10 mouse cellular contexts compared by ENCODE assay signal in genomic region chr16:95759988-95760391, GRCm38 (mm10). TPM values are rescaled to one million over a fixed set of nuclear protein-coding genes. Genes with fewer than 3 reads are reported as not detected.
DNase-seq lines count a peak whose midpoint lies in the region; ATAC-seq and TF ChIP-seq lines count a peak whose summit lies in the region.
"Had no signal": no experiment of that assay in that cellular context is flagged by ENCODE, and none has a peak within 500 bp of the region (broad histone marks: within the 10 kb centered on the region; RNA-seq: fewer than 3 reads in every experiment).

No protein-coding gene starts in this region.

- 66% methylated on average over 6 of the region's 6 CpGs for WGBS in forebrain, postnatal 0 days
- WGBS in forebrain, embryonic 12.5 days: 77% methylated on average over 6 of the region's 6 CpGs
- WGBS in liver, embryonic 11.5 days: 66% methylated on average over 6 of the region's 6 CpGs
- WGBS in lung, adult 2 months: 69% methylated on average over 6 of the region's 6 CpGs
- 79% methylated on average over 6 of the region's 6 CpGs for WGBS in forebrain, embryonic 10.5 days

- H3K36me3 ChIP-seq in forebrain, postnatal 0 days (ENCODE audit: insufficient read depth): no peaks in the 10 kb centered on the region
- no peaks in the 10 kb centered on the region for H3K36me3 ChIP-seq in forebrain, embryonic 12.5 days (replicated peaks)
- no peaks in the 10 kb centered on the region for H3K36me3 ChIP-seq in liver, embryonic 11.5 days (ENCODE audit: control insufficient read depth, insufficient read depth, low read length)
- no peaks in the 10 kb centered on the region for H3K36me3 ChIP-seq in forebrain, embryonic 10.5 days (replicated peaks)
- H3K36me3 ChIP-seq: limb, embryonic 13.5 days had no signal

- H3K4me3 ChIP-seq in forebrain, postnatal 0 days (ENCODE audit: low read depth, low read length): no peak overlapping the region
- no peak overlapping the region for H3K4me3 ChIP-seq in forebrain, embryonic 12.5 days (replicated peaks)
- no peak overlapping the region for H3K4me3 ChIP-seq in liver, embryonic 11.5 days (ENCODE audit: low read depth, low read length)
- no peak overlapping the region for H3K4me3 ChIP-seq in lung, adult 2 months (replicated peaks; ENCODE audit: extremely low read depth, low read depth, low read length)
- no peak overlapping the region for H3K4me3 ChIP-seq in forebrain, embryonic 10.5 days
- H3K4me3 ChIP-seq: limb, embryonic 13.5 days had no signal

- no peaks in the 10 kb centered on the region for H3K4me1 ChIP-seq in forebrain, postnatal 0 days (ENCODE audit: insufficient read depth)
- no peaks in the 10 kb centered on the region for H3K4me1 ChIP-seq in forebrain, embryonic 12.5 days
- H3K4me1 ChIP-seq in liver, embryonic 11.5 days (replicated peaks; ENCODE audit: control insufficient read depth, insufficient read depth, low read length): no peaks in the 10 kb centered on the region
- H3K4me1 ChIP-seq in lung, adult 2 months (ENCODE audit: control insufficient read depth, insufficient read depth, low read length): no peaks in the 10 kb centered on the region
- peaks cover 6% of the 10 kb centered on the region; the same call in 1 of the 2 replicates for H3K4me1 ChIP-seq in forebrain, embryonic 10.5 days

- H3K9me3 ChIP-seq in forebrain, postnatal 0 days (ENCODE audit: low read length): no peaks in the 10 kb centered on the region
- no peaks in the 10 kb centered on the region for H3K9me3 ChIP-seq in forebrain, embryonic 12.5 days
- H3K9me3 ChIP-seq in liver, embryonic 11.5 days (ENCODE audit: control insufficient read depth, low read length): no peaks in the 10 kb centered on the region
- H3K9me3 ChIP-seq in forebrain, embryonic 10.5 days: no peaks in the 10 kb centered on the region
- H3K9me3 ChIP-seq: limb, embryonic 13.5 days had no signal

- no peak for TF ChIP-seq POLR2A in lung, adult 2 months (IDR thresholded peaks at IDR 0.05; ENCODE audit: borderline replicate concordance, extremely low read depth, low read depth, low read length)

- H3K4me2 ChIP-seq in forebrain, postnatal 0 days (ENCODE audit: low read depth): no peak overlapping the region
- no peak overlapping the region for H3K4me2 ChIP-seq in forebrain, embryonic 12.5 days
- no peak overlapping the region for H3K4me2 ChIP-seq in liver, embryonic 11.5 days
- H3K4me2 ChIP-seq: limb, embryonic 13.5 days had no signal

- H3K27me3 ChIP-seq in forebrain, postnatal 0 days (ENCODE audit: insufficient read depth, low read length): no peaks in the 10 kb centered on the region
- no peaks in the 10 kb centered on the region for H3K27me3 ChIP-seq in forebrain, embryonic 12.5 days
- H3K27me3 ChIP-seq in liver, embryonic 11.5 days (replicated peaks; ENCODE audit: control insufficient read depth, insufficient read depth, low read length): no peaks in the 10 kb centered on the region
- H3K27me3 ChIP-seq in forebrain, embryonic 10.5 days (ENCODE audit: poor library complexity, severe bottlenecking): no peaks in the 10 kb centered on the region
- H3K27me3 ChIP-seq: limb, embryonic 13.5 days had no signal

- no peak for DNase-seq in forebrain, postnatal 0 days
- DNase-seq in cerebellum, adult 9-10 months: peak; percentile 91
- DNase-seq in gonadal fat pad, adult 2 months (ENCODE audit: low read depth): peak; percentile 94
- DNase-seq in heart, postnatal 4 days: peak; percentile 74
- DNase-seq in liver, embryonic 11.5 days (ENCODE audit: low spot score): no peak
- DNase-seq in lung, adult 2 months: no peak
- DNase-seq in forebrain, embryonic 10.5 days (ENCODE audit: extremely low spot score, low spot score): no peak

- peak; percentile 43 for ATAC-seq in forebrain, postnatal 0 days
- no peak for ATAC-seq in forebrain, embryonic 12.5 days (ENCODE audit: low FRiP score)
- ATAC-seq in liver, embryonic 11.5 days (replicated peaks; ENCODE audit: low FRiP score): no peak
- ATAC-seq: hindbrain, postnatal 0 days had no signal

- TF ChIP-seq CTCF in forebrain, postnatal 0 days (IDR thresholded peaks at IDR 0.05; ENCODE audit: low read depth): no peak
- TF ChIP-seq CTCF in lung, adult 2 months (IDR thresholded peaks at IDR 0.05; ENCODE audit: insufficient read depth, low read length): no peak

- no peak overlapping the region for H3K27ac ChIP-seq in forebrain, postnatal 0 days (ENCODE audit: low read depth, low read length)
- no peak overlapping the region for H3K27ac ChIP-seq in forebrain, embryonic 12.5 days
- H3K27ac ChIP-seq in liver, embryonic 11.5 days (ENCODE audit: low read depth, low read length): no peak overlapping the region
- H3K27ac ChIP-seq in forebrain, embryonic 10.5 days: no peak overlapping the region
- H3K27ac ChIP-seq: hindbrain, postnatal 0 days; limb, embryonic 13.5 days had no signal

- no peak overlapping the region for H3K9ac ChIP-seq in forebrain, postnatal 0 days
- H3K9ac ChIP-seq in forebrain, embryonic 12.5 days: no peak overlapping the region
- no peak overlapping the region for H3K9ac ChIP-seq in liver, embryonic 11.5 days (ENCODE audit: low read depth, low read length)
- H3K9ac ChIP-seq: limb, embryonic 13.5 days had no signal

RNA-seq across cellular contexts. Expression of gene Ets2, which starts 58.1 kb away (rescaled TPM):
- 21.3 and 27.4 TPM in 2 replicates for total RNA-seq in forebrain, postnatal 0 days (2014; rRNA removed)
- polyA plus RNA-seq in forebrain, postnatal 0 days (2015; fragmentation: Nextera tagmentation; extraction: Ambion mirVana): 15.5 and 18.2 TPM in 2 replicates
- polyA plus RNA-seq in forebrain, embryonic 12.5 days (2016; fragmentation: Nextera tagmentation; extraction: Ambion mirVana): 15.4 and 17.2 TPM in 2 replicates
- polyA plus RNA-seq in gonadal fat pad, adult 2 months (2012; rRNA removed): 32.5 and 37.8 TPM in 2 replicates
- 100 to 1,000 TPM; 106 to 110 TPM for total RNA-seq in heart, postnatal 4 days (2021)
- polyA plus RNA-seq in liver, embryonic 11.5 days (2014; fragmentation: Nextera tagmentation; extraction: Ambion mirVana): 29.8 and 30.6 TPM in 2 replicates
- 113 and 270 TPM in 2 replicates for polyA plus RNA-seq in lung, adult 2 months (2012; rRNA removed)
- polyA plus RNA-seq in forebrain, embryonic 10.5 days (2016; fragmentation: Nextera tagmentation; extraction: Ambion mirVana): 14.2 and 16.8 TPM in 2 replicates

Comparison
In these comparisons a context has a peak if more than half of its experiments do, and no peak if none do; other contexts are left out.
1. DNase-seq: peak in cerebellum, adult 9-10 months (single experiment), gonadal fat pad, adult 2 months (single experiment) and heart, postnatal 4 days (single experiment); none in forebrain, postnatal 0 days (single experiment), liver, embryonic 11.5 days (single experiment), lung, adult 2 months (single experiment) and forebrain, embryonic 10.5 days (single experiment).